In genomic region chr12:113147481-113147880, GRCm38 (mm10) we compare ENCODE assay signal across 10 mouse cellular contexts. TPM values are rescaled to one million over a fixed set of nuclear protein-coding genes. Genes with fewer than 3 reads are reported as not detected.
DNase-seq lines count a peak whose midpoint lies in the region; ATAC-seq and TF ChIP-seq lines count a peak whose summit lies in the region.
"Had no signal": no experiment of that assay in that cellular context is flagged by ENCODE, and none has a peak within 500 bp of the region (broad histone marks: within the 10 kb centered on the region; RNA-seq: fewer than 3 reads in every experiment).

No protein-coding gene starts in this region.

- H3K4me3 ChIP-seq in left cerebral cortex, adult 2 months, result no peak overlapping the region
- no peak overlapping the region for H3K4me3 ChIP-seq in brown adipose tissue, adult 24 weeks (ENCODE audit: insufficient read depth, low read depth, low read length)
- peak overlapping the region; percentile 72 for H3K4me3 ChIP-seq in gastrocnemius, adult 2 months

- TF ChIP-seq CTCF in left cerebral cortex, adult 2 months (IDR thresholded peaks at IDR 0.05), result no peak
- TF ChIP-seq CTCF in gastrocnemius, adult 2 months (IDR thresholded peaks at IDR 0.05), result no peak

- no peak for ATAC-seq in megakaryocyte-erythroid progenitor cell, adult 5-6 weeks (replicated peaks; ENCODE audit: low FRiP score, low TSS enrichment, poor library complexity, severe bottlenecking)
- ATAC-seq: midbrain, embryonic 16.5 days had no signal

- DNase-seq in left cerebral cortex, adult 2 months (ENCODE audit: extremely low spot score in 1 of 2, low spot score in 2 of 2), result no peak
- no peak for DNase-seq in left cerebral cortex, postnatal 25 days (ENCODE audit: low spot score in 2 of 2)
- DNase-seq in gastrocnemius, adult 2 months, result peak; percentile 87
- peak; percentile 55 for DNase-seq in heart, postnatal 4 days
- no peak for DNase-seq in right cerebral cortex, postnatal 4 days
- DNase-seq in natural killer cell, adult 2 months (ENCODE audit: low spot score in 2 of 2), result no peak

- intact Hi-C loops in left cerebral cortex, adult 2 months (cut with DNase I), result loop anchor here (5.0 kb wide), 1 partner anchor 40 kb away; the partner anchor contains the start of gene Tmem121
- intact Hi-C loops in left cerebral cortex, postnatal 25 days (cut with DNase I), result no loop called here
- intact Hi-C loops in gastrocnemius, adult 2 months (cut with DNase I), result no loop called here

- H3K4me1 ChIP-seq in brown adipose tissue, adult 24 weeks (ENCODE audit: control insufficient read depth, insufficient read depth, insufficient read length, low read length), result peaks cover 17% of the 10 kb centered on the region

- peak overlapping the region; percentile 29 for H3K27ac ChIP-seq in left cerebral cortex, adult 2 months
- peak overlapping the region; percentile 68; the same call in 1 of the 2 replicates for H3K27ac ChIP-seq in brown adipose tissue, adult 24 weeks (replicated peaks; ENCODE audit: low read depth, low read length)
- peak overlapping the region; percentile 90 for H3K27ac ChIP-seq in gastrocnemius, adult 2 months

RNA-seq across cellular contexts. Expression of gene Crip1, which starts 1.4 kb away (rescaled TPM):
- total RNA-seq in left cerebral cortex, adult 2 months (2021), result 10 to 100 TPM; 14.4 to 15.0 TPM
- total RNA-seq in left cerebral cortex, postnatal 25 days (2021), result 10 to 100 TPM; 12.4 to 15.2 TPM
- 117 and 127 TPM in 2 replicates for polyA plus RNA-seq in brown adipose tissue, adult 24 weeks (2012; ENCODE audit: insufficient read depth, insufficient read length, missing spikeins)
- 100 to 1,000 TPM in 1 of 2 experiments, 10 to 100 TPM in 1; 71.2 to 113 TPM for total RNA-seq in gastrocnemius, adult 2 months (2021)
- total RNA-seq in heart, postnatal 4 days (2021), result 100 to 1,000 TPM; 301 to 312 TPM
- total RNA-seq in megakaryocyte-erythroid progenitor cell, adult 5-6 weeks (2014; fragmentation: Nextera tagmentation), result 248 and 286 TPM in 2 replicates
- 191 and 258 TPM in 2 replicates for total RNA-seq in megakaryocyte-erythroid progenitor cell, adult 5-6 weeks (2017)

RNA-seq across cellular contexts. Expression of gene Crip2, which starts 7.4 kb away (rescaled TPM):
- 100 to 1,000 TPM; 143 to 148 TPM for total RNA-seq in left cerebral cortex, adult 2 months (2021)
- 100 to 1,000 TPM; 160 to 161 TPM for total RNA-seq in left cerebral cortex, postnatal 25 days (2021)
- polyA plus RNA-seq in brown adipose tissue, adult 24 weeks (2012; ENCODE audit: insufficient read depth, insufficient read length, missing spikeins), result 29.0 and 29.8 TPM in 2 replicates
- 10 to 100 TPM; 32.4 to 41.1 TPM for total RNA-seq in gastrocnemius, adult 2 months (2021)
- 1,000 to 10,000 TPM; 1,189 to 1,285 TPM for total RNA-seq in heart, postnatal 4 days (2021)
- total RNA-seq in megakaryocyte-erythroid progenitor cell, adult 5-6 weeks (2014; fragmentation: Nextera tagmentation), result 26.1 and 45.9 TPM in 2 replicates
- 11.6 and 18.2 TPM in 2 replicates for total RNA-seq in megakaryocyte-erythroid progenitor cell, adult 5-6 weeks (2017)

RNA-seq across cellular contexts. Expression of gene Tedc1, which starts 8.7 kb away (rescaled TPM):
- total RNA-seq in left cerebral cortex, adult 2 months (2021), result 1 to 10 TPM; 1.7 to 2.2 TPM
- total RNA-seq in left cerebral cortex, postnatal 25 days (2021), result 1 to 10 TPM; 1.4 to 1.8 TPM
- polyA plus RNA-seq in brown adipose tissue, adult 24 weeks (2012; ENCODE audit: insufficient read depth, insufficient read length, missing spikeins), result not detected in 2 replicates
- not detected for total RNA-seq in gastrocnemius, adult 2 months (2021)
- 10 to 100 TPM in 1 of 2 experiments, 1 to 10 TPM in 1; 9.4 to 10.3 TPM for total RNA-seq in heart, postnatal 4 days (2021)
- total RNA-seq in megakaryocyte-erythroid progenitor cell, adult 5-6 weeks (2014; fragmentation: Nextera tagmentation), result 13.5 and 29.1 TPM in 2 replicates
- total RNA-seq in megakaryocyte-erythroid progenitor cell, adult 5-6 weeks (2017), result 10.7 and 15.7 TPM in 2 replicates

RNA-seq across cellular contexts. Expression of gene Tmem121, which starts 38.2 kb away (rescaled TPM):
- 10 to 100 TPM; 27.8 to 28.6 TPM for total RNA-seq in left cerebral cortex, adult 2 months (2021)
- 10 to 100 TPM; 26.3 to 29.6 TPM for total RNA-seq in left cerebral cortex, postnatal 25 days (2021)
- not detected in 2 replicates for polyA plus RNA-seq in brown adipose tissue, adult 24 weeks (2012; ENCODE audit: insufficient read depth, insufficient read length, missing spikeins)
- not detected for total RNA-seq in gastrocnemius, adult 2 months (2021)
- 1 to 10 TPM; 1.4 to 1.5 TPM for total RNA-seq in heart, postnatal 4 days (2021)
- 0.22 and 0.74 TPM in 2 replicates for total RNA-seq in megakaryocyte-erythroid progenitor cell, adult 5-6 weeks (2014; fragmentation: Nextera tagmentation)
- not detected in 2 replicates for total RNA-seq in megakaryocyte-erythroid progenitor cell, adult 5-6 weeks (2017)
- total RNA-seq: gastrocnemius, adult 8-10 months had no signal

RNA-seq across cellular contexts. Expression of gene Mta1, which starts 49.4 kb away (rescaled TPM):
- 10 to 100 TPM; 72.9 to 76.5 TPM for total RNA-seq in left cerebral cortex, adult 2 months (2021)
- total RNA-seq in left cerebral cortex, postnatal 25 days (2021), result 10 to 100 TPM; 76.7 to 82.7 TPM
- polyA plus RNA-seq in brown adipose tissue, adult 24 weeks (2012; ENCODE audit: insufficient read depth, insufficient read length, missing spikeins), result 19.6 and 20.6 TPM in 2 replicates
- total RNA-seq in gastrocnemius, adult 2 months (2021), result 10 to 100 TPM; 36.2 to 41.5 TPM
- total RNA-seq in heart, postnatal 4 days (2021), result 10 to 100 TPM; 55.2 to 61.3 TPM
- 131 and 142 TPM in 2 replicates for total RNA-seq in megakaryocyte-erythroid progenitor cell, adult 5-6 weeks (2014; fragmentation: Nextera tagmentation)
- 30.7 and 54.1 TPM in 2 replicates for total RNA-seq in megakaryocyte-erythroid progenitor cell, adult 5-6 weeks (2017)

Comparison
In these comparisons a context has a peak if more than half of its experiments do, and no peak if none do; other contexts are left out.
1. DNase-seq: peak in gastrocnemius, adult 2 months (single experiment) and heart, postnatal 4 days (single experiment); none in left cerebral cortex, adult 2 months (0 of 2), left cerebral cortex, postnatal 25 days (0 of 2), right cerebral cortex, postnatal 4 days (single experiment) and natural killer cell, adult 2 months (0 of 2).
2. H3K27ac ChIP-seq: peak in every context shown above with its lines; median percentile 90 in gastrocnemius, adult 2 months; 68 in brown adipose tissue, adult 24 weeks; 29 in left cerebral cortex, adult 2 months.
3. RNA of gene Crip1, which starts 1.4 kb away (total RNA-seq): 301 to 312 TPM in heart, postnatal 4 days, 191 to 286 TPM in megakaryocyte-erythroid progenitor cell, adult 5-6 weeks and 71.2 to 113 TPM in gastrocnemius, adult 2 months; 12.4 to 15.2 TPM in left cerebral cortex, postnatal 25 days and 14.4 to 15.0 TPM in left cerebral cortex, adult 2 months; every median in the first group is over 4 times any median in the second.
4. RNA of gene Crip2, which starts 7.4 kb away (total RNA-seq): 1,189 to 1,285 TPM in heart, postnatal 4 days; 160 to 161 TPM in left cerebral cortex, postnatal 25 days, 143 to 148 TPM in left cerebral cortex, adult 2 months, 32.4 to 41.1 TPM in gastrocnemius, adult 2 months and 11.6 to 45.9 TPM in megakaryocyte-erythroid progenitor cell, adult 5-6 weeks; every median in the first group is over 4 times any median in the second.